Mouse (Mus musculus): ENCODE measurements at regions not wholly inside any gene's neighbourhood (a gene's known extent, or its start where the extent isn't known, plus 50 kb on each side); places are given as distances from the start of the nearest gene placed in this dataset.

DNA sequence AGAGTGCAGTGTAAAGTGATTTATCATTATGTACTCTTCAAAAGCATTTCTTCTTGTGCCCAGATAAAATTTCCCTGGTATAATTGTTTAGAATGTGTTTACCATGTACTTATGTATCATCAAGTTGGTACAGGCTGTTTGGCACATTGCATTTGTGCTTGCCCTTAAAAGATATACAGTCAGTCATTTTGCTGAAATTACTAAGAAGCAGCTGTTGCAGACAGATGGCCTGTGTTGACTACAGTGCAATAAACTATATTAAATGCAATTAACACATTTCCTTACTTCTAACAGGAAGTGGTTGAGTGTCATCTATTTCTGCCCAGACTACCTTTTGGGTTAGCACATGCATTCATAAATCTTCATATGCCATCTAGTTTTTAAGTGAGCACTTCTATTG, 954.9 kb upstream of the 4931408C20Rik start:
- no peak for DNase-seq

DNA sequence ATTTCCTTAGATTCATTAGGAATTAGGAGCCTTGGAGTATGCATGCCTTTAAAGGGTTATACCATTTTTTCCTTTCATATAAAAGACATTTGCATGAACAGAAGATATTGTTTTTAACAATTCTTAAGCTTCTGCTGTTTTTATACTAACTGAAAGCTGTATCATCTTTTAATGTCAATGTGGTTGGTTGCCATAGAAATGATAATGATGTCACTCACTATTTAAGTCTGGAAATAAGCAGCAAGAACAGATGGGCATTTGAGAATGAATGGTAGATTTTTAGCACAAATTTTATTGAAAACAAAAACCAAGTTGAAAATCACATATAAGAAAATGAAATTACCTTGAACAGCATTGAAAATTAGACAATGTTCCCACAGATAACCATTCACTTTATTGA, 941.8 kb upstream of the 4931408C20Rik start:
- DNase-seq = no peak

DNA sequence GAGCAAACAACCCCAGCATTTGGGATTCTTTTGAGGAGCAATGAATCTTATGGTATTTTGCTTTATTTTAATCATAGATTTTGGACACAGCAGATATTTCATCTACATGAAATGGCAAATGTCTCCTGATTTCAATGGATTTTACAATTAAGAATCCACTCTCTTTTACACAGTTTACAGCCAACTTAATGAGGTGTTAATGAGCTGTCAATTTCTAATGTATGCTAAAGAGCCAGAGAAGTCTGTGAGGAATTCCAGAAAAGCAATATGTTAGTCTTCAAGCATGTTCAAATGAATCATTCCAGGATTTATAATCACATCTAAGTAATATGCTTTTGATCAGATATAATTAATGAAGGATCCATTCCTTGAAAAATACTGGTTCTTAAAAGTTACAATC, 929.0 kb upstream of the 4931408C20Rik start:
- DNase-seq = no peak

DNA sequence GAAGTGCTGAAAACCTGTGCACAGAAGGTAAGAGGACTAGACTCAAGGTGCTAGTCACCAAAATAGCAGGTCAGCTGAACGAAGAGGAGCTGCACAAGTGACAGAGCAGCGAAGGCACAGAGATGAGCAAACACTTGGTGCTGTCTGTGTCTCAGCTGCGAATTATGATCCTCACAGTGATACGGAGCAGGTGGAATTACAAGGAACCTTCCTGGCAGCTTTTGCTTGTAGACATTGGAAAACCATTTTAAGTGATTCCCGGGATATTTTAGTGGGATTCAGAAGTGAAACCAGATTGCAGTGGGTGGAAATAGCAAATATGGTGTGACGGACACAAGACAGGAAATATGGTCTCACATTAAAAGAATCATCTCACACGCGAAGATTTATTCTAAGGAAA, 921.3 kb upstream of the 4931408C20Rik start:
- DNase-seq = no peak

DNA sequence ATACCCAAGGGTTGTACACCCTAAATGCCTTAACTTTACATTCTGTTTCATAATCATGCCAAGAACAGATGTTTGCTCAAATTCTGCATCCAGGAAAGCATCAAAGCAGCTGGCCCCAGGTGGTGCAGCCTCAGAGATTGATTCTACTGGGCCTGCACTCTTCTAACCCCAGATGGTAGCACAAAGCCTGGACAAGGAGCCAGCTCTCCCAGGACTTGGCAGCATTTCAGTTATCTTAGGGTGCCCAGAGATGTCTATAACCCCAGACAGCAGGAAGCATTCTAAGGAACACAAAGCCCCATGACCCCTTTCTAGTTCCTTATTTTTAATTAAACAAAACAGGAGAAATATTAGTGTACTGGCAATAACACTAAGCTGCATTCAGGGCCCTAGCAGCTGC, 891.5 kb upstream of the 4931408C20Rik start:
- DNase-seq = peak; percentile 20 to 51

DNA sequence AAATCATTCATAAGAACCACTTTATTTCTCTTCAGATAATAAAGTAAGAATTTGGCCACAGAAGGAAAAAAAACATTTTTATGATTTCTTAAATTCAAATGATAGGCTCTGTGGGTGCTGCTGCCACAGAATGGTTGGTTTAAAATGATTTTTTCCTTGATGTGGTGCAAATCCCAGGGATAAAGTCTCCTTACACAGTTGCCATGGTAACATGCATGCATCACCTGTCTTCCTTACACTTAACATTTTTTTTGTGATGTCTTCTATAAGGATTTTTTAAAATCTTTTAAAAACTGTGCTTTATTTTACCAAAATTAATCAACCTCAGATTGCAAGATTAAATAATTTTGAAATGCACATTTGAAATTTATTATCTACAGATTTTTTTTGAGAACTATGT, 872.2 kb upstream of the 4931408C20Rik start:
- no peak for DNase-seq

DNA sequence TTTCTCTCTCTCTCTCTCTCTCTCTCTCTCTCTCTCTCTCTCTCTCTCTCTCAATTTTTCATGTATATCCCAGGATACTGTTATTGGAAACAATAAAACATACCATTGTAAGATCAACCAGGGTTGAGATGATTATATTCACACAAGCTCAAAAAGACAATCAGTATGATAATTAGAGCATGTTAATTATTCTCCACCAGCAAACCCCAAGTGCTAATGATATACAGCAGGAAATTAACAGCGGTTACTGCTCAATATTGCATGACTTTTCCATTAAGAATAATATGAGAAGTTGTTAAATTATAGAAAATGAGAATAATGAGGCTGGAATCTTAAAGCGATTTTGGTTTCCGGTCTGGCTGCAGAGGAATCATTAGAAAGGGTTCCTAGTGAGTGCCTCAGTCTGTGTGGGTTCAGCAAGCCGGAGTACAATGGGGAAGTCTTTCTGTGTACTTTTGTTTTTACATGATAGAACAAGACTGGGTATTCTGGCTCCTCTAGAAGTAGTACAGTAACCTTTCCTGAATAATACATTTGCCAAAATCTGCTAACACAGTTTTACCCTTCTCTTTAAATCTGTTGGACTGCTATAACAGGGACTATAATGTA, 823.6 kb upstream of the 4931408C20Rik start:
- no peak for DNase-seq

DNA sequence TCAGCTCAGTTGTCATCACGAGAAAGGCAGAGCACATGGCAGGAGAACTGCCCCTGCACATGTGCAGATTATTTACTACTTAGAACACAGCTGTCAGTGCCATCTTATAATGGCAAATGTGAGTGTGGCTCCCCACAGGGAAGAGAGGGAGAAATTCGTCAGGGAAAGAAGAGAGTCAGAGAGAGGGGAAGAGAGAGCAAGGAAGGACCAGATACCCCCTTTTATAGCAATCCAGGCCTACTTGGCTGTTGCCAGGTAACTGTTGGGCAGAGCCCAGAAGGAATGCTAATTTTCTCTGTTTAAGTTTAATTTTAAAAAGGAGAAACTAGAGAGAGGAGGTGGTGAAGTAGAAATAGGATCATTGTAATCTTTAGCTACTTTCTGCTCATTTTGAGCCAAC, 816.5 kb upstream of the 4931408C20Rik start:
- no peak for DNase-seq

DNA sequence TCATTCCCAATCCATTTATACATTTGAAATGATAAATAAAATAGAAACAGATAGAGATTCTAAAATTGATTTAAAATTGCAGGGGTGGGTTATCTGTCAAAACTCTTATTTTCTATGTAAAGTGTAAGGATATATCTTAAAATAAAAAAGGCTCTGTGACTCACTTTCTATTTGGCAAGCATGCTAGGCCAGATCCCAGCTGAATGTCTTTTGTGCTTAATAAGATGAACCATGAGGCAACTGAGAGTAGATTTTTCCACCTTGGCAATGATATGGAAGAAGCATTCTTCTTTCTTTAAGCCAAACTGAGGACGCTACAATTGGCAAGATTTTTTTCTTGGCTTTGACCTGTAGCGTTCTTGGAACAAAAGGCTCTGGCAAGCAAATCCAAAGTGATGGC, 791.7 kb upstream of the 4931408C20Rik start:
- DNase-seq = peak in 1 of 2 experiments; percentile 6

DNA sequence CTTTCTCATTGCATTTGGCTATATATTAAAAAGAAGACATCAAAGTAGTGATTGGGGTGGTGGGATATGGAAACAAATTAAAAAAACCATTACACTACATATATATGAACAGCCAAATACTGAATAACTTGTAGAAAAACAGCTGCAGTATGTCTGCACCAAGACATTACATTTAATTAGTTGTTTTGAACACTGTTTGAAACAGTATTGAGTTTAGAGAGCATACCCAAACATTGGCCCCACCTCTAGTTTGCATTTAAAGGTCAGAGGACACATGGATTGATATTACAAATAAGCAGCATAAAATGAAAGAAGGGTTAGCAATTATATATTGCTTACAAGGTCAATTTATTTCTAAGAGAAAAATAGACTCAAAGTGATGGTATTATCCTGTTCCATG, 758.8 kb upstream of the 4931408C20Rik start:
- DNase-seq = no peak
